Mouse (Mus musculus): ENCODE data around the gene Dll3.

- TF ChIP-seq CTCF (IDR thresholded peaks at IDR 0.05; ENCODE audit: extremely low read depth, insufficient read length, insufficient replicate concordance, low read depth, low read length) (no peak), POLR2A (IDR thresholded peaks at IDR 0.05; ENCODE audit: low read depth, low read length) (no peak)
Measured at GRCm38 (mm10) chr7:28294481-28294880, 7.6 kb downstream of the Dll3 start.
